Mouse (Mus musculus): ENCODE data around the gene Ttpal. TPM values are rescaled to one million over a fixed set of nuclear protein-coding genes. Genes with fewer than 3 reads are reported as not detected.

Ttpal gene
- polyA plus RNA-seq, 2 experiments = 25.3 to 48.0 TPM

DNA sequence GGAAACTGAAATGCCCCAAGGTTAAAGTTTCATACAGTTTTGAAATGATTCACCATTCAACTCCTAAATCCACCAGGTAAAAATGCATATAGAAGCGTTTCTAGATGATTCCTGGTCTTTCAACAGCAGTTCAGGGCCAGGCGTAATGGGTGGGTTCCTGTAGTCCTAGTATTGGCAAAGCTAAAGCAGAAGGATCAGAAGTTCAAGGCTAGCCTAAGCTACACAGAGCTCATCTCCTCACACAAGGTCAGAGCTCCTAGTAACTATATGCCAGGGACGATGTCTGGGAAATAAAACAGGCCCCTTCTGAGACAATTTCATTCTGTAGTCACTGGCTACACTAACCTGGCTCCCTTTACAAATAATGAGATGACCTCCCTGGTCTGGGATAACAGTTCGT is 29.1 kb downstream of the Ttpal start:
- H3K4me3 ChIP-seq (replicated peaks; ENCODE audit: low read length) = no peak overlapping the region
- H3K4me2 ChIP-seq (replicated peaks; ENCODE audit: low read depth, low read length, severe bottlenecking) = no peak overlapping the region
- WGBS = 95% methylated on average over 4 of the region's 4 CpGs
- H3K9ac ChIP-seq (ENCODE audit: low read depth, low read length, severe bottlenecking) = no peak overlapping the region
- H3K36me3 ChIP-seq (ENCODE audit: control insufficient read depth, insufficient read depth, low read length) = peaks cover 80% of the 10 kb centered on the region
- no peak for DNase-seq (ENCODE audit: low spot score)
- H3K4me1 ChIP-seq (ENCODE audit: control insufficient read depth, insufficient read depth, low read length) = no peaks in the 10 kb centered on the region
- no peak overlapping the region for H3K27ac ChIP-seq (replicated peaks; ENCODE audit: low read depth, low read length)
- ATAC-seq (ENCODE audit: low FRiP score, low read depth) = no peak
- TF ChIP-seq POLR2A (IDR thresholded peaks at IDR 0.05; ENCODE audit: borderline replicate concordance, extremely low read depth, insufficient read depth, insufficient read length) = no peak
- H3K9me3 ChIP-seq (ENCODE audit: control insufficient read depth, low read length) = no peaks in the 10 kb centered on the region
- H3K27me3 ChIP-seq (ENCODE audit: control insufficient read depth, insufficient read depth, low read length) = no peaks in the 10 kb centered on the region

DNA sequence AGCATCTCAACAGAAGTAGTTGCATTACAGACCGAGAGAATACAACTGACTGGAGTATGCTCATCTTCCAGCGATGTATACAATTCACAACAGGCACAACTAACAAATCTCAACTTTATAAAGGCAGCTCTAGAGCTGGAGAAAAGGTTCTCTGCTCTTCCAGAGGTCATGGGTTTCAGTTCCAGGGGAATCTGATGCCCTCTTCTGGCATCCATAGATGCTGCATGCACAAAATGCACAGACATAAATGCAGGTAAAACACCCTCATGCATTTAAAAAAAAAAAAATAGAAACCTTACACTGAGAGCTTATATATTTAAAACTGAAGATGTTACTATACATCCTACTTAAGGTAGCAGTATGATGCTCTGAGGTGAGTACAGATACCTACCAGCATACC is 29.6 kb downstream of the Ttpal start:
- H3K4me2 ChIP-seq (replicated peaks; ENCODE audit: low read depth, low read length, severe bottlenecking) = no peak overlapping the region
- ATAC-seq (ENCODE audit: low FRiP score, low read depth) (no peak), DNase-seq (ENCODE audit: low spot score) (no peak)
- H3K9ac ChIP-seq (ENCODE audit: low read depth, low read length, severe bottlenecking) = no peak overlapping the region
- H3K9me3 ChIP-seq (ENCODE audit: control insufficient read depth, low read length) = no peaks in the 10 kb centered on the region
- H3K4me1 ChIP-seq (ENCODE audit: control insufficient read depth, insufficient read depth, low read length) = no peaks in the 10 kb centered on the region
- no peaks in the 10 kb centered on the region for H3K27me3 ChIP-seq (ENCODE audit: control insufficient read depth, insufficient read depth, low read length)
- H3K4me3 ChIP-seq (replicated peaks; ENCODE audit: low read length) = no peak overlapping the region
- H3K36me3 ChIP-seq (ENCODE audit: control insufficient read depth, insufficient read depth, low read length) = peaks cover 75% of the 10 kb centered on the region
- 90% methylated on average over 2 of the region's 2 CpGs for WGBS
- no peak overlapping the region for H3K27ac ChIP-seq (replicated peaks; ENCODE audit: low read depth, low read length)
- TF ChIP-seq POLR2A (IDR thresholded peaks at IDR 0.05; ENCODE audit: borderline replicate concordance, extremely low read depth, insufficient read depth, insufficient read length) = no peak

DNA sequence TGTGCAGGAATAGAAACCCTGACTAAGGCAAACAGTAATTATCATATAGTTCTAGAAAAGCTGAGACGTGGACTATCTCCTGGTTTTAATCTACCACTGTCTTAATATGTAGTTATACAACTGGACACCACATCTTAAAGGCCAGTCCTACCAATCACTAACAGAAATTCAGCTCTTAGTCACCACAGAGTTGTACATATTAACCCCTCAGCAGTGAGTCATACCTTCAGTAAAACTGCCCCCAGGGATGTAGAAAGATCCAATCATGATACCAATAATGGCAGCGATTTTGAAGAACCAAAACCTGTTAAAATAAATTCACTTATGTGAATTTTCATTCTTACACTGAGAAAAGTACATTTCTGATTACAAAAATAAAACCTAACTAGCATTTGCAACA is 32.1 kb downstream of the Ttpal start:
- no peak overlapping the region for H3K4me2 ChIP-seq (replicated peaks; ENCODE audit: low read depth, low read length, severe bottlenecking)
- H3K9me3 ChIP-seq (ENCODE audit: control insufficient read depth, low read length) = no peaks in the 10 kb centered on the region
- no peak for DNase-seq (ENCODE audit: low spot score)
- H3K27ac ChIP-seq (replicated peaks; ENCODE audit: low read depth, low read length) = no peak overlapping the region
- H3K4me3 ChIP-seq (replicated peaks; ENCODE audit: low read length) = no peak overlapping the region
- no peak for TF ChIP-seq POLR2A (IDR thresholded peaks at IDR 0.05; ENCODE audit: borderline replicate concordance, extremely low read depth, insufficient read depth, insufficient read length)
- peaks cover 62% of the 10 kb centered on the region for H3K36me3 ChIP-seq (ENCODE audit: control insufficient read depth, insufficient read depth, low read length)
- H3K4me1 ChIP-seq (ENCODE audit: control insufficient read depth, insufficient read depth, low read length) = no peaks in the 10 kb centered on the region
- 96% methylated on average over 2 of the region's 2 CpGs for WGBS
- no peaks in the 10 kb centered on the region for H3K27me3 ChIP-seq (ENCODE audit: control insufficient read depth, insufficient read depth, low read length)
- no peak for ATAC-seq (ENCODE audit: low FRiP score, low read depth)
- H3K9ac ChIP-seq (ENCODE audit: low read depth, low read length, severe bottlenecking) = no peak overlapping the region

DNA sequence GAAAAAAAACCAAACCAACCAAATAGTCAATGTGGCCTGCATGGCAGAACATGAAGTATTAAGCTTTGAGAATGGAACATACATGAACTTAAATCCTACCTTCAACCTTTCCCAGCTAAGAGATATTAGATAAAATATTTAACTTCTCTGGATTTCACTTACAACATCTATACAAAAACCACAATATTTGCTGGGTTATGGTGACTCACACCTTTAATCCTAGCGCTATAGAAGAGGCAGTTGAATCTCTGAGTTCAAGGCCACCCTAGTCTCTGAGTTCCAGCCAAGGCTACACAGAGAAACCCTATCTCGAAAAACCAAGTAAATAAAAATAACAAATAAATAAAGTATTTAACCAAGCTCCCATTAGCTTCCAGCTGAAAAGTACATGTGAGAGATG is 33.9 kb downstream of the Ttpal start:
- H3K27me3 ChIP-seq (ENCODE audit: control insufficient read depth, insufficient read depth, low read length) = no peaks in the 10 kb centered on the region
- no peaks in the 10 kb centered on the region for H3K4me1 ChIP-seq (ENCODE audit: control insufficient read depth, insufficient read depth, low read length)
- no peak overlapping the region for H3K27ac ChIP-seq (replicated peaks; ENCODE audit: low read depth, low read length)
- ATAC-seq (ENCODE audit: low FRiP score, low read depth) (no peak), DNase-seq (ENCODE audit: low spot score) (no peak)
- H3K9me3 ChIP-seq (ENCODE audit: control insufficient read depth, low read length) = no peaks in the 10 kb centered on the region
- no peak overlapping the region for H3K4me3 ChIP-seq (replicated peaks; ENCODE audit: low read length)
- no peak overlapping the region for H3K9ac ChIP-seq (ENCODE audit: low read depth, low read length, severe bottlenecking)
- no peak overlapping the region for H3K4me2 ChIP-seq (replicated peaks; ENCODE audit: low read depth, low read length, severe bottlenecking)
- H3K36me3 ChIP-seq (ENCODE audit: control insufficient read depth, insufficient read depth, low read length) = peaks cover 51% of the 10 kb centered on the region
- TF ChIP-seq POLR2A (IDR thresholded peaks at IDR 0.05; ENCODE audit: borderline replicate concordance, extremely low read depth, insufficient read depth, insufficient read length) = no peak
- WGBS = 93% methylated on average over 2 of the region's 2 CpGs

DNA sequence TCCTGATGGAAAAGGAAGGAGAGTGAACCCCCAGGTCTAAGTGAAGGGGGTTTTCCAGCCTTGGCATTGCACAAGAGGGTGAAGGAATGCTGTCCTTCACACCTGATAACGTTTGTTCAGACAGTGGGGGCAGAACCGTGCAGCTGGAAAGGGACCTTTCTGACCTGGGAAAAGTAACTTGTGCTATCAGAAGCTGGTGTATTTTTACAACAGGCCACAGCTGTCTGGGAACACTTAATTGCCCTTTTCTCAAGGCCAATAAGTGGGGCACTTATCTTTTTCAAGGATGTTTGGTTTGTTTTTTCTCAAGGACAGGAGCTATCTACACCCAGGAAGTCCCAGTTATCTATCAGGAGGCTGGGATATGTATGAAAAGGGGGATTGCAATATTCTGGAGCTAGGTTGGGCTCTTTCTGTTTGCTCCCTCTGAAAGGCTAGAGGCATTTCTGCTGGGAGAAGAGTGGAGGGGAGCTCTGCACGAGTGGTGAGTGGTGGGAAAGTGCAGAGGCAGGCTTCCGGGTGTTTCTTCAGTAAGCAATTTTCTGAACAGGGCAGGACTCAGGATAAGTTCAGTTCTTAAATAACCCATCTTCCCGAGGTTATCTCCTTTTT is 35.6 kb downstream of the Ttpal start:
- H3K4me2 ChIP-seq (replicated peaks; ENCODE audit: low read depth, low read length, severe bottlenecking) = no peak overlapping the region
- H3K36me3 ChIP-seq (ENCODE audit: control insufficient read depth, insufficient read depth, low read length) = peaks cover 34% of the 10 kb centered on the region
- ATAC-seq (ENCODE audit: low FRiP score, low read depth) = no peak
- TF ChIP-seq POLR2A (IDR thresholded peaks at IDR 0.05; ENCODE audit: borderline replicate concordance, extremely low read depth, insufficient read depth, insufficient read length) = no peak
- no peak overlapping the region for H3K9ac ChIP-seq (ENCODE audit: low read depth, low read length, severe bottlenecking)
- H3K27ac ChIP-seq (replicated peaks; ENCODE audit: low read depth, low read length) = no peak overlapping the region
- no peak overlapping the region for H3K4me3 ChIP-seq (replicated peaks; ENCODE audit: low read length)
- no peaks in the 10 kb centered on the region for H3K9me3 ChIP-seq (ENCODE audit: control insufficient read depth, low read length)
- H3K27me3 ChIP-seq (ENCODE audit: control insufficient read depth, insufficient read depth, low read length) = no peaks in the 10 kb centered on the region
- DNase-seq (ENCODE audit: low spot score) = no peak
- 50% methylated on average over 5 of the region's 5 CpGs for WGBS
- no peaks in the 10 kb centered on the region for H3K4me1 ChIP-seq (ENCODE audit: control insufficient read depth, insufficient read depth, low read length)

DNA sequence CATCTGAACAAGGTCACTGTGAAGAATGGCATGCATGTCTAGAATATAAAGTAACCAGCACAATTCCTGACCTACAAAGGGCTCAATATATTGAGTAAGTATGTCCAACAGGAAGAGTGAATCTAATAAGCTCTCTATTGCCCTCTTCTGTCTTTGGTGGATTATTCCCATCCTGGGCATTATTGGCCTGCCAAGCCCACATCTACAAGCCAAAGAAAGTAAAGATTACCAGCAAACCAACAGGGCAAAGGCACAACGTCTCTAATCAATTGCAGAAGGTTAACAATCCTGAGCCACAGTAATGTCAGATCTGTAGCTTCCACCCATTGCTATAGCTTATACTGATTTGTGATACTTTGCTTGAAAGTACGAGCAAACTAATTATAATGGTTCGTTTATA is 38.4 kb downstream of the Ttpal start:
- no peak for ATAC-seq (ENCODE audit: low FRiP score, low read depth)
- H3K27ac ChIP-seq (replicated peaks; ENCODE audit: low read depth, low read length) = no peak overlapping the region

More for the DNA sequence above, 38.4 kb downstream of the Ttpal start:
- Histone ChIP-seq H3K4me1 (ENCODE audit: control insufficient read depth, insufficient read depth, low read length) (peaks cover 6% of the 10 kb centered on the region; the same call in 1 of the 2 replicates), H3K4me2 (replicated peaks; ENCODE audit: low read depth, low read length, severe bottlenecking) (no peak overlapping the region), H3K9me3 (ENCODE audit: control insufficient read depth, low read length) (no peaks in the 10 kb centered on the region), H3K36me3 (ENCODE audit: control insufficient read depth, insufficient read depth, low read length) (peaks cover 21% of the 10 kb centered on the region), H3K9ac (ENCODE audit: low read depth, low read length, severe bottlenecking) (no peak overlapping the region), H3K4me3 (replicated peaks; ENCODE audit: low read length) (no peak overlapping the region), H3K27me3 (ENCODE audit: control insufficient read depth, insufficient read depth, low read length) (no peaks in the 10 kb centered on the region)
- 77% methylated on average over 3 of the region's 3 CpGs for WGBS
- no peak for DNase-seq (ENCODE audit: low spot score)
- TF ChIP-seq POLR2A (IDR thresholded peaks at IDR 0.05; ENCODE audit: borderline replicate concordance, extremely low read depth, insufficient read depth, insufficient read length) = no peak
